Comparison of ENCODE assay signal across 12 mouse cellular contexts in genomic region chr9:14846428-14846827, GRCm38 (mm10). TPM values are rescaled to one million over a fixed set of nuclear protein-coding genes. Genes with fewer than 3 reads are reported as not detected.
A peak's percentile ranks its signal among the peaks of the same experiment; 100 is the strongest.
DNase-seq lines count a peak whose midpoint lies in the region; ATAC-seq and TF ChIP-seq lines count a peak whose summit lies in the region.
"Had no signal": no experiment of that assay in that cellular context is flagged by ENCODE, and none has a peak within 500 bp of the region (broad histone marks: within the 10 kb centered on the region; RNA-seq: fewer than 3 reads in every experiment).

No protein-coding gene starts in this region.

- no peaks in the 10 kb centered on the region for H3K4me1 ChIP-seq in hindbrain, postnatal 0 days (ENCODE audit: insufficient read depth, low read length)
- no peaks in the 10 kb centered on the region for H3K4me1 ChIP-seq in hindbrain, embryonic 16.5 days (ENCODE audit: control insufficient read depth, insufficient read depth, low read depth, low read length)
- H3K4me1 ChIP-seq in liver, postnatal 0 days (ENCODE audit: insufficient read depth), result no peaks in the 10 kb centered on the region
- H3K4me1 ChIP-seq: liver, embryonic 15.5 days had no signal

- peak; percentile 57 for TF ChIP-seq CTCF in hindbrain, postnatal 0 days (IDR thresholded peaks at IDR 0.05; ENCODE audit: low read depth)
- TF ChIP-seq CTCF in C2C12 (IDR thresholded peaks at IDR 0.05; ENCODE audit: control insufficient read depth, insufficient read depth, insufficient read length), result peak; percentile 12
- TF ChIP-seq CTCF in liver, postnatal 0 days (IDR thresholded peaks at IDR 0.05; ENCODE audit: low read depth), result peak; percentile 66

- H3K9me3 ChIP-seq in hindbrain, postnatal 0 days (ENCODE audit: low read length), result no peaks in the 10 kb centered on the region
- no peaks in the 10 kb centered on the region for H3K9me3 ChIP-seq in hindbrain, embryonic 16.5 days (ENCODE audit: control insufficient read depth, low read length)
- H3K9me3 ChIP-seq in liver, postnatal 0 days (ENCODE audit: low read length), result no peaks in the 10 kb centered on the region
- H3K9me3 ChIP-seq: liver, embryonic 15.5 days had no signal

- H3K9ac ChIP-seq in hindbrain, postnatal 0 days (replicated peaks; ENCODE audit: low read length), result no peak overlapping the region
- no peak overlapping the region for H3K9ac ChIP-seq in hindbrain, embryonic 16.5 days (ENCODE audit: low read depth, low read length)
- H3K9ac ChIP-seq in liver, postnatal 0 days (replicated peaks), result no peak overlapping the region
- H3K9ac ChIP-seq: liver, embryonic 15.5 days; neural tube, embryonic 13.5 days had no signal

- H3K4me2 ChIP-seq in hindbrain, postnatal 0 days (ENCODE audit: low read depth, low read length), result no peak overlapping the region
- H3K4me2 ChIP-seq in hindbrain, embryonic 16.5 days (ENCODE audit: low read length), result no peak overlapping the region
- H3K4me2 ChIP-seq in liver, postnatal 0 days (ENCODE audit: low read depth, low read length), result no peak overlapping the region
- H3K4me2 ChIP-seq: liver, embryonic 15.5 days; neural tube, embryonic 13.5 days had no signal

- no peak overlapping the region for H3K4me3 ChIP-seq in hindbrain, postnatal 0 days (ENCODE audit: low read length)
- no peak overlapping the region for H3K4me3 ChIP-seq in hindbrain, embryonic 16.5 days (ENCODE audit: low read length)
- no peak overlapping the region for H3K4me3 ChIP-seq in C2C12 (ENCODE audit: insufficient read depth, poor library complexity, severe bottlenecking)
- H3K4me3 ChIP-seq in liver, postnatal 0 days (ENCODE audit: low read depth, low read length), result no peak overlapping the region
- H3K4me3 ChIP-seq: liver, embryonic 15.5 days; neural tube, embryonic 13.5 days had no signal

- no peak for DNase-seq in hindbrain, postnatal 0 days (ENCODE audit: low spot score)
- DNase-seq in T-cell, adult 2 months (ENCODE audit: low spot score), result peak; percentile 25
- DNase-seq in liver, postnatal 0 days, result no peak
- DNase-seq in ovary, postnatal 10 days (ENCODE audit: low spot score), result no peak
- no peak for DNase-seq in frontal cortex, postnatal 36 days (ENCODE audit: low spot score in 2 of 2)
- no peak for DNase-seq in urinary bladder, postnatal 4 days (ENCODE audit: low spot score in 2 of 2)
- DNase-seq: adrenal gland, postnatal 10 days had no signal

- no peak overlapping the region for H3K27ac ChIP-seq in hindbrain, postnatal 0 days
- H3K27ac ChIP-seq in hindbrain, embryonic 16.5 days (ENCODE audit: low read depth, low read length), result no peak overlapping the region
- H3K27ac ChIP-seq in liver, postnatal 0 days (ENCODE audit: low read depth), result no peak overlapping the region
- H3K27ac ChIP-seq: liver, embryonic 15.5 days; neural tube, embryonic 13.5 days had no signal

- no peaks in the 10 kb centered on the region for H3K79me3 ChIP-seq in C2C12 (ENCODE audit: low read depth)

- no peak overlapping the region for H3ac ChIP-seq in C2C12 (ENCODE audit: control insufficient read depth, insufficient read length, low read depth)

- WGBS in hindbrain, postnatal 0 days, result 58% methylated on average over 5 of the region's 5 CpGs
- 49% methylated on average over 5 of the region's 5 CpGs for WGBS in hindbrain, embryonic 16.5 days
- 52% methylated on average over 5 of the region's 5 CpGs for WGBS in liver, postnatal 0 days (ENCODE audit: insufficient replicate concordance)

- ATAC-seq in hindbrain, postnatal 0 days, result no peak
- ATAC-seq in hindbrain, embryonic 16.5 days, result no peak
- ATAC-seq in liver, postnatal 0 days, result no peak

- H3K36me3 ChIP-seq in hindbrain, postnatal 0 days (ENCODE audit: insufficient read depth, low read length), result no peaks in the 10 kb centered on the region
- no peaks in the 10 kb centered on the region for H3K36me3 ChIP-seq in hindbrain, embryonic 16.5 days (ENCODE audit: control insufficient read depth, insufficient read depth, low read length)
- no peaks in the 10 kb centered on the region for H3K36me3 ChIP-seq in C2C12 (ENCODE audit: control insufficient read depth, insufficient read depth)
- H3K36me3 ChIP-seq in liver, postnatal 0 days (replicated peaks; ENCODE audit: insufficient read depth, low read length), result no peaks in the 10 kb centered on the region
- H3K36me3 ChIP-seq: liver, embryonic 15.5 days; neural tube, embryonic 13.5 days had no signal

- H3K27me3 ChIP-seq in hindbrain, postnatal 0 days (ENCODE audit: insufficient read depth, low read length), result no peaks in the 10 kb centered on the region
- H3K27me3 ChIP-seq in hindbrain, embryonic 16.5 days (replicated peaks; ENCODE audit: control insufficient read depth, insufficient read depth, low read length), result no peaks in the 10 kb centered on the region
- H3K27me3 ChIP-seq in C2C12 (ENCODE audit: control insufficient read depth, insufficient read depth, insufficient read length), result no peaks in the 10 kb centered on the region
- H3K27me3 ChIP-seq in liver, postnatal 0 days (ENCODE audit: insufficient read depth, low read length), result no peaks in the 10 kb centered on the region
- H3K27me3 ChIP-seq: liver, embryonic 15.5 days; neural tube, embryonic 13.5 days had no signal

- H3K79me2 ChIP-seq in C2C12 (ENCODE audit: control insufficient read depth, insufficient read depth), result no peaks in the 10 kb centered on the region

- no peak for TF ChIP-seq EP300 in liver, postnatal 0 days (IDR thresholded peaks at IDR 0.05; ENCODE audit: low read depth)

TF ChIP-seq in C2C12, 6 proteins besides CTCF, POLR2A, EP300 and RAD21:
- TF ChIP-seq MYOG (IDR thresholded peaks at IDR 0.05; ENCODE audit: control insufficient read depth, extremely low read depth, insufficient read length) (no peak), USF1 (IDR thresholded peaks at IDR 0.05; ENCODE audit: low read depth) (no peak), MYOD1 (IDR thresholded peaks at IDR 0.05; ENCODE audit: control insufficient read depth, insufficient read length, low read depth) (no peak), FOSL1 (IDR thresholded peaks at IDR 0.05; ENCODE audit: insufficient read depth, low read length, poor library complexity, severe bottlenecking) (no peak), CEBPB (IDR thresholded peaks at IDR 0.05; ENCODE audit: low read depth) (no peak), MAX (IDR thresholded peaks at IDR 0.05) (peak; percentile 29)

RNA-seq across cellular contexts. Expression of gene Gpr83, which starts 13.6 kb away (rescaled TPM):
- 1.4 and 3.7 TPM in 2 replicates for total RNA-seq in hindbrain, postnatal 0 days (2014; rRNA removed)
- 1.8 TPM in 2 replicates for polyA plus RNA-seq in hindbrain, postnatal 0 days (2015; fragmentation: Nextera tagmentation; extraction: Ambion mirVana)
- 1.3 and 1.7 TPM in 2 replicates for polyA plus RNA-seq in hindbrain, embryonic 16.5 days (2015; fragmentation: Nextera tagmentation; extraction: Ambion mirVana)
- not detected for polyA plus RNA-seq in C2C12 (2012; fragmentation: generic; extraction: Trizol)
- not detected in 2 replicates for polyA plus RNA-seq in liver, postnatal 0 days (2015; fragmentation: Nextera tagmentation; extraction: Ambion mirVana)
- total RNA-seq: hematopoietic stem cell, adult 5-6 weeks had no signal

RNA-seq across cellular contexts. Expression of gene Izumo1r, which starts 57.3 kb away (rescaled TPM):
- total RNA-seq in hindbrain, postnatal 0 days (2014; rRNA removed), result not detected in 2 replicates
- polyA plus RNA-seq in hindbrain, postnatal 0 days (2015; fragmentation: Nextera tagmentation; extraction: Ambion mirVana), result not detected in 2 replicates
- not detected in 2 replicates for polyA plus RNA-seq in hindbrain, embryonic 16.5 days (2015; fragmentation: Nextera tagmentation; extraction: Ambion mirVana)
- polyA plus RNA-seq in C2C12 (2012; fragmentation: generic; extraction: Trizol), result not detected
- polyA plus RNA-seq in liver, postnatal 0 days (2015; fragmentation: Nextera tagmentation; extraction: Ambion mirVana), result not detected in 2 replicates
- total RNA-seq: hematopoietic stem cell, adult 5-6 weeks had no signal
- polyA plus RNA-seq: liver, embryonic 15.5 days; neural tube, embryonic 13.5 days had no signal

Comparison
In these comparisons a context has a peak if more than half of its experiments do, and no peak if none do; other contexts are left out.
1. CTCF ChIP-seq: peak in every context shown above with its lines; median percentile 66 in liver, postnatal 0 days; 57 in hindbrain, postnatal 0 days; 12 in C2C12.